Mouse (Mus musculus): ENCODE data around the gene Ly6g6c.

DNA sequence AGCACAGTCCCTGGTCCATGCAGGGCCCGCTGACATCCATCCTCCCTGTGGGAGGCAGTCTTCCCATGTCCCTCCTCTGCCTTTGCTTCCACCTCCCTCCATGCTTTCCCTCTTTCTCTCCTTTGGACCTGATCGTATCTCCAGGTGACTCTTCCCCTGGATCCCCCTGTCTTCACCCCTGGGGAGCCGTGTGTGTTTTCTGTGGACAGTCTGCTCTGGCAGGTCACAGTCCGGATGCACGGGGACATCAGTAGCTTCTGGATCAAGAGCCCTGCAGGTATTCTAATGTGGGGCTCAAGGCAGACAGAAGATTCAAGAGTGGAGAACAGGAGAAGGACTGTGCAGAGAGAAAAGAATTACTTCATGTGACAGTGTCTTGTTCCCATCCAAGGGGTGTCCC, 42.0 kb upstream of the Ly6g6c start:
- TF ChIP-seq CTCF (IDR thresholded peaks at IDR 0.05; ENCODE audit: low read depth) = no peak; the same call in 1 of the 2 replicates
- no peak for TF ChIP-seq EP300 (IDR thresholded peaks at IDR 0.05; ENCODE audit: low read depth)

All from liver, postnatal 0 days (tissue).